Mouse (Mus musculus) brain, adult 10 weeks (tissue): ENCODE measurements around the gene Mxra8. TPM values are rescaled to one million over a fixed set of nuclear protein-coding genes. Genes with fewer than 3 reads are reported as not detected.

ENCODE experiments used
- polyA plus RNA-seq: library from polyadenylated mRNA; stranded (reverse); fragments of 350-450 nt; fragmentation: Illumina TruSeq; extraction: RNeasy Lipid Tissue Mini Kit (QIAGEN cat#74804); gene quantifications from one replicate; pipeline ENCODE4 v1.2.3, GENCODE M21; 2015; ENCODE audit warnings: low read depth, low replicate concordance

Gene Mxra8
- 6.2 TPM for polyA plus RNA-seq

GRCm38 (mm10) chr4:155839483-155839910, at the start of gene Mxra8:
TSS of gene Mxra8 (plus strand) at chr4:155839680.

DNA sequence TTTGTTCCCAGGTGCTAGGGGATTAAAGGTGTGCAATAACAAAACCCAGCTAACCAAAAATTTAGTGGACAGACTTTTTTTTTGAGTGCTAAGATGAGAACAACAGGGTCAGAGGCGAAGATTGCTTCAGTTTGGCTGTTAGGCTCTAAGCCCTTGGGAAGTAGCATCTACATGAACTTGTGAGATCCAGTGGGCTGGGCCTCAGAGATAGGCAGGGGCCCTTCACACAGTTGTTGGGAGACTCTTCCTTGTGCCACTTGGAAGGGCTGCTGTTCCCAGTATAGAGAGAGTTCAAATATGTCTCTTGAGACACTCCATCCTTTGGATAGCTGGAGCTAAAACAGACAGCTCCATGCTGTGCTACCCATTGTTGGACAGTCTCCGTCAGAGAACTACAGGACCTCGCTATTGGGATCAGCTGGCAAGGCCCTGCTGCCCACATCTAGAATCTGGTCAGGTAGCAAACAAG, 49.4 kb upstream of the Mxra8 start, which contains the start of gene Ankrd65:
TSS of gene Ankrd65 (plus strand) at position 419 of the 469 bp plus-strand sequence.

GRCm38 (mm10) chr4:155802741-155803339, 36.6 kb upstream of the Mxra8 start, which contains the start of gene Mrpl20:
TSS of gene Mrpl20 (plus strand) at chr4:155802878.

DNA sequence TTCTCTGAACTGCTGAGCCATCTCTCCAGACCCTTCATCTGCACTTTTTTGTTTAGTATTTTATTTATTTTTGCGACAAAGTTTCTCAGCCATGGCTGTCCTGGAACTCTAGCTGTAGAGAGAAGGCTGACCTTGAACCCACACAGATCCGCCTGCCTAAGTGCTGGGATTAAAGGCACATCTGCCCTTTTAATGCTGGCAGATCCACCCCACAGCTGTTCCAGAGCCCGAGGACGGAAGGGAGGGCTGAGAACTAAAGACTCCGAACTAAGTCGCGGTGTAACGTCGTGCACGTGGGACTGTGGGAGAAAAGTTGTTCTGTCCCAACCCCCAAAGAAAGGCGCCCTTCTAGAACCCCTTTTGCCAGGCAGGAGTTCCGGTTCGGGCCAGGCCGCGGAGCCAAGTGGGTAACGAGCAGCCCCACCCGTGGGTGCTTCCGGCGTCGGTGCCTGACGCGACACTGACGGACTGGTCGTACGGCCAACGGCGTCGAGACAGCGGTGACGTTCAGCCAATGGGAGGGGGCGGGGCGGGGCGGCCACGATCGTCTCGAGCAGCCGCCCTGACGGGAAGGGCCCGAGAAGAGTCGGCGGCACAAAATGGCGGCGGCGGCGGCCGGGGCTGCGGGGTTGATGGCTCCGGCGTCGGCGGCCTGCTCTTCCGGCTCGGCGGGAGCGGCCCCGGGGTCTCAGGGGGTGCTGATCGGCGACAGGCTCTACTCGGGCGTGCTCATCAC, 27.4 kb upstream of the Mxra8 start, which contains the start of gene Ccnl2:
TSS of gene Ccnl2 (plus strand) at position 561 of the 736 bp plus-strand sequence.

GRCm38 (mm10) chr4:155831205-155831766, 8.2 kb upstream of the Mxra8 start, which contains the start of gene Aurkaip1:
TSS of gene Aurkaip1 (plus strand) at chr4:155831272.

DNA sequence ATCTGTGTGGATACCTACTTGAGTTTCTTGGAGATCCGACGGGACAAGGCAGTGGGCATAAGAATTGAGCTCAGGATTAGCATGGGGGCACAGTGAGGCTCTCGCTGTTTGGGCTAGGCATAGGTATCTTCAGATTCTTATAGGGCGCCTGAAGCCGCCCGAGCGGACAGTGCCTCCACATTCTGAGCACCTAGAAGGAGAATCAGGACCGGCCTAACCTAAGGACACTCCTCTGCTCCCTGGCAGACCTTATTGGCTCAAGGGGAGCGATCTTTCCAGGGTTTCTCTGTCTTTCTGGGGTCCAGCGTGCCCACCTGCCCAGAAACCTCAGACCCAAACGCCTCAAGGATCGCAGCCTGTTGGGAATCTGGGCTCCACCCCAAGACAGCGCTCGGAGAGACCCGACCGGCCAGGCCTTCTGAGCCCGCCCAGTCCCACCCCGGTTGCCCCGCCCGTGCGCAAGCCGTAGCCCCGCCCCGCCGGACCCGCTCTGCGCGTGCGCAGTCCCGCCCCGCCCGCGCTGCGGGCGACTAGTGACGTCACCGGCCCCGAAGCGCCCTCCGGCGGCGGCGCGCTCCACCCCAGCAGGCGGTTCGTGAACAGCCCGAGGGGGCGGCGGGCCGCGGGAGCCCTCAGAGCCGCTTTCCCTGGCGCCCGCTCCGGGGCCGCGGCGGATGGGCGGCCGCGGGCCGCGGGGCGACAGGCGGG, 7.5 kb downstream of the Mxra8 start, which contains the start of gene Dvl1:
TSS of gene Dvl1 (plus strand) at position 532 of the 708 bp plus-strand sequence.

GRCm38 (mm10) chr4:155863001-155863400, 23.5 kb downstream of the Mxra8 start, which contains the start of gene Tas1r3:
TSS of gene Tas1r3 (minus strand) at chr4:155863362.

DNA sequence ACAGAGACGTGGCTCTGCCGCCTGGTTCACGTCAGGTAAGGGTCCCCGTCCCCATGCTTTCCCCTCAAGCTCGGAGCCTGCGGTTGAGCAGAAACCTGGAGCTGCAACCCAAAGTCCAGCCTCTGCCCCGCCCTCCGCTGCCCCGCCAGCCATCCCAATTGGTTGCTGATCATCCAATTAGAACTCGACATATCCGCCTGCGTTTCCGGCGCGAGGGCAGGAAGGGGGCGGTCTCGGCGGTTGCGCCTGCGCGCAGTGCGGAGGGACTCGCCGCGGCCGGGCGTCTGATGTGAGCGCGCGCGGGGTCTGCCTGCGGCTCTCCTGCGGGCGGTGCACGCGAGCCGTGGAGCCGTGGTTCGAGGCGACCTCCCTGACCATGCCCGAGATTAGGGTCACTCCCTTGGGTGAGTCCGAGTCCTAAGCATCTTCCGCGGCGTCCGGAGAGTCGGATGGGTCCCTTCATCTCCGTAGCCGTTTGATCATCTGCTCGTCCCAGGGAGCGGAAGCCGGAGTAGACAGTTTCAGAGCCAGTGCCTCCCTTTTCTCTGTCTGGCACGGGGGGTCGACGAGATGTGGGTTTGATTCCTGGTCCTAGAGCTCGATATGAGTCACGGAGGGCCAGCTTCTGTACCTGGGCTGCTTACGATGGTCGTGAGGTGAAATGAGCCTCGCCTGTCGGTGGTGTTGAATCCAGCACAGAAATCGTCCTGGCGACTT, 30.0 kb downstream of the Mxra8 start, which contains the start of the genes Cptp and Ints11:
TSS of gene Cptp (minus strand) at position 124 of the 717 bp plus-strand sequence.
TSS of gene Ints11 (plus strand) at position 230 of the 717 bp plus-strand sequence.

GRCm38 (mm10) chr4:155891551-155892001, 52.1 kb downstream of the Mxra8 start, which contains the start of the genes Pusl1 and Acap3:
TSS of gene Pusl1 (minus strand) at chr4:155891781.
TSS of gene Acap3 (plus strand) at chr4:155891822.

Other genes starting within 250 kb of the Mxra8 start
- 19.6 TPM for gene Slc35e2, start 238.3 kb upstream of the Mxra8 start, polyA plus RNA-seq
- 61.1 TPM for gene Cdk11b, start 214.8 kb upstream of the Mxra8 start, polyA plus RNA-seq
- not detected for gene Gm10563, start 194.3 kb upstream of the Mxra8 start, polyA plus RNA-seq
- 2.3 TPM for gene Mmp23, start 186.3 kb upstream of the Mxra8 start, polyA plus RNA-seq
- gene Mib2, start 170.5 kb upstream of the Mxra8 start, polyA plus RNA-seq: 74.7 TPM
- 23.6 TPM for gene Fndc10, start 145.3 kb upstream of the Mxra8 start, polyA plus RNA-seq
- 141 TPM for gene Ssu72, start 134.9 kb upstream of the Mxra8 start, polyA plus RNA-seq
- gene Tmem240, start 104.9 kb upstream of the Mxra8 start, polyA plus RNA-seq: 47.3 TPM
- 50.0 TPM for gene Atad3a, start 78.6 kb upstream of the Mxra8 start, polyA plus RNA-seq
- gene Vwa1, start 65.0 kb upstream of the Mxra8 start, polyA plus RNA-seq: 23.2 TPM
- 62.7 TPM for gene Tmem88b, start 53.8 kb upstream of the Mxra8 start, polyA plus RNA-seq
- not detected for gene Ankrd65, start 49.2 kb upstream of the Mxra8 start, polyA plus RNA-seq
- gene Mrpl20, start 36.8 kb upstream of the Mxra8 start, polyA plus RNA-seq: 214 TPM
- gene Ccnl2, start 27.2 kb upstream of the Mxra8 start, polyA plus RNA-seq: 66.1 TPM
- gene Aurkaip1, start 8.4 kb upstream of the Mxra8 start, polyA plus RNA-seq: 148 TPM
- gene Dvl1, start 7.7 kb downstream of the Mxra8 start, polyA plus RNA-seq: 77.2 TPM
- gene Tas1r3, start 23.7 kb downstream of the Mxra8 start, polyA plus RNA-seq: 0.19 TPM
- gene Cptp, start 29.8 kb downstream of the Mxra8 start, polyA plus RNA-seq: 17.8 TPM
- gene Ints11, start 29.9 kb downstream of the Mxra8 start, polyA plus RNA-seq: 36.3 TPM
- 37.8 TPM for gene Pusl1, start 52.1 kb downstream of the Mxra8 start, polyA plus RNA-seq
- gene Acap3, start 52.1 kb downstream of the Mxra8 start, polyA plus RNA-seq: 74.8 TPM
- 56.7 TPM for gene Ube2j2, start 104.2 kb downstream of the Mxra8 start, polyA plus RNA-seq
- 21.7 TPM for gene C1qtnf12, start 122.6 kb downstream of the Mxra8 start, polyA plus RNA-seq
- gene B3galt6, start 153.0 kb downstream of the Mxra8 start, polyA plus RNA-seq: 10.9 TPM
- gene Sdf4, start 153.2 kb downstream of the Mxra8 start, polyA plus RNA-seq: 237 TPM
- gene Tnfrsf4, start 174.2 kb downstream of the Mxra8 start, polyA plus RNA-seq: 2.8 TPM
- not detected for gene Tnfrsf18, start 186.5 kb downstream of the Mxra8 start, polyA plus RNA-seq
- gene Ttll10, start 219.7 kb downstream of the Mxra8 start, polyA plus RNA-seq: 0.48 TPM